Mouse (Mus musculus): Measurements from ENCODE around the gene Arl4d.
"Not testable (repeated sequence)": the region's sequence is repeated elsewhere in the genome, so short reads cannot be mapped to it uniquely, and the experiment has no call there.

GRCm38 (mm10) chr11:101620022-101620655, 45.2 kb upstream of the Arl4d start:
- not testable (repeated sequence) for TF ChIP-seq CTCF (conservative IDR thresholded peaks at IDR 0.05; ENCODE audit: insufficient read depth, insufficient read length, low read depth, low read length); POLR2A (IDR thresholded peaks at IDR 0.05; ENCODE audit: low read depth, low read length)
